Mouse (Mus musculus) frontal cortex, postnatal 36 days (tissue): ENCODE data around the gene Pard3.

Experiments
- DNase-seq, 2 experiments: peaks; one replicate each; pipeline ENCODE4 v3.0.0; 2022; ENCODE audit warnings: low spot score in 2 of 2

Gene Pard3

GRCm38 (mm10) chr8:127437613-127438235 lies 374.0 kb downstream of the Pard3 start:
- no peak for DNase-seq

DNA sequence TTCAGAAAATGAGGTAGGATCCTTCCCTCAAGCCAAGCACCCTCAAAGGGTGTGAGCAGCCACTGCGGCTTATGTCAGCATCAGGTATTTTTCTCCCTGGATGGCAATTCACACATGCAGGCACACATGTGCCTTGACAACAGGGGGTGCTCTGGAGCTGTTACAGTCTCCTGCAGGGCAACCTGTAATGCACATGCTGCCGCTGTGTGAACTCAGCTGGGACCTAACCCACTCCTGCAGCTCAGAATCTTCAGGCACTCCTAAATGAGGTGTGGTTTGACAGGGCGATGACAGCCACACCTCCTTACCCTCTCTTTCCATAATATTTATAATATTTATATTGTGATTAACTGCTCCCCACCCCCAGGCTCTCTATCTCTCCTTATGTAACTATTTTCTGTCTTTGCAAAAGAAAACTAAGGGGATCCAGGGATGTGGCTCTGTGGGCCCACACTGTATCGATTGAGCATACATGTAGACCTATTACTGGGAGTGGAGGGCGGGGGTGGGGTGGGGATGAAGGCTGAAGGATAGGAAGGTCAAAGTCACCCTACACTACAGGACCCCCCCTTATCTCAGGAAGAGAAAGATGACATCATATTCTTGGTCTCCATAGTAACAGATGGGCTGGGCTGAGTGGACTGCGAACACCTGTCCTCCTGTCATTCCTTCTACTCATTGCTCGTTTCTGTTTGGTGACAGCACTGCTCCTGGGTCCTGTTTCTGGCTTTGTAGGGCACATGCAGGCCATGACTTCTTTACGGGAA lies 375.1 kb downstream of the Pard3 start:
- DNase-seq: peak; percentile 27 to 51

DNA sequence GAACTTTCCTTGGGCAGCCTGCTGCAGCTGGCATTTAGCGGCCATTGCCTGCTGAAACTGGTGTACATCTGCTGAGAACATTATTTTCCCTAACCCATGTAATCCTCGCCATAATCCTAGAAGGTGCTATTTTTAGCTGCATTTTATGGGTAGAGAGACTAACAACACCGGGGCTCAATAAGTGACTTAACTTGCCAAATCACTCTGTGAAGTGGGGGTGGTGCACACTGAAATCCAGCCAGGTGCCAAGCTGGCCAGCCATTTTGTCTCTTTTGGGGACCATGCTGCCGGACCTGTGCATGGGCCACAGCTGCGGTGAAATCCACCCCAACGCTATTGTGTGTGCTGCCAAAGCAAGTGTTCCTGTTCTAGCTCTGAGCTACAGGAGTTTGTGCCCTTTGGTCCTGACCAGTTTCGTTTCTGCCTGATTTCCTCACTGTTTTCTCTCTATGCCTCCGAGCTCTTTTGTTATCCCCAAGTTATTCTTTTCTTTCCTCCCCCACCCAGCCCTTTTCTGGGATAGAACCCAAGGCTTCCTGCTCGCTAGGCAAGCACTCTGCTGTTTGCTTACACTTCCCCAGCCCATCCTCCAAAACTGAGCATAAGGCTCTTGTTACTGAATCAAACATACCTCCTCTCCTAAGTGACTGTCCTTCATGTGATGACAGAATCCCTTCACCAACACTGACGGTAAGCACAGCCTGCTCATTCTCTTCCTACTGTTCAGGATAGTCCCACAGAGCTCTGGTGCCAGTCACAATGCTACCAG lies 375.9 kb downstream of the Pard3 start:
- DNase-seq: peak; percentile 24 to 28

DNA sequence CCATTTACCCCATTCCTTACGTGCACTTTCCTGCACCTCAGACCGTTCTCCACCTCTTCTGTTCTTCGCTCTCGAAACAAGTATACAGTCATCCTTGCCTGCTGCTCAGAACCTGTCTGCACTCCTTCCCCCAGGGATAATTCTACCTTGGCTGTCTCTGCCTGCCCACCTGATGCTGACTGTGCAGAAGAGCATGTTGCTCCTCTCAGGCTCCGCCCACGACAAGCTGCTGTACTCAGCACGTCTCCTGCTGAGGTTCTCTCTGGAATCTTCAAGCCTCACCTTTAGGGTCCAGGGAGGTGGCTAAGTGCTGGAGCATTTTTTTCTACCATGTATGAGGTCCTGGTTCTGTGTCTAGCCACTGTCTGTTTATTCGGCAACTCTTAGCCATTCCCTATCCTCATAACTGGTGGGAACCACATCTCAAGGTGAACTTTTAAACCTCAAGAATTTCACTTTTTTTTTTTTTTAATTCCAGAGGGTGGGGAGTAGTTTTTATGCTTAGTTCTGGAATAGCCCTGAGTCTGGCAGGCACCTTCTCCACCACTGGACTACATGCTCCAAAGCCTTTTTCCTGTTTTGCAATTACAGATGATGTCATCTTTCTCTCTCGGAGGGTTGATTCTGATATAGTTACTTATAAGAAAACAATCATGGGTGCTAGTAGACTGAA lies 376.6 kb downstream of the Pard3 start:
- DNase-seq: peak in 1 of 2 experiments; percentile 21

GRCm38 (mm10) chr8:127440834-127441485 lies 377.3 kb downstream of the Pard3 start:
- DNase-seq: no peak

DNA sequence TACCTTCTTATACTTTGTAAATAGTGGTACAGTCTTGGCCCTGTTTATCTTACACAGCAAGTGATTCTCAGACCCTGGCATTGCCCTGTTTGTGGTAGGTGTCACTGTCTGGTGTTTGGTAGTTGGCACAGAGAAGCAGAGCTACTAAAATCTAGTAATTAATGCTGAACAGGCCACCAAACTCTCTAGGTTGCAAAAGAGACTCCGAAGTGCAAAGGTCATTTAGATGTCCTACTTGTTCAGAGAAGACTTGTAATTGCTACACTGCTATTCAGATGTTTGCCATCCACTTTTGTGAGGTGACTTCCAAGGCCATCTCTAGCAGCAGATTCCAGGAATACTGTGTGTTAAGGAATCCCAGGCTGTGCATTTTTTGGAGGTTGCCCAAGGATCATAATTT lies 383.7 kb downstream of the Pard3 start:
- DNase-seq: no peak

GRCm38 (mm10) chr8:127449066-127449840 lies 385.6 kb downstream of the Pard3 start:
- no peak for DNase-seq

DNA sequence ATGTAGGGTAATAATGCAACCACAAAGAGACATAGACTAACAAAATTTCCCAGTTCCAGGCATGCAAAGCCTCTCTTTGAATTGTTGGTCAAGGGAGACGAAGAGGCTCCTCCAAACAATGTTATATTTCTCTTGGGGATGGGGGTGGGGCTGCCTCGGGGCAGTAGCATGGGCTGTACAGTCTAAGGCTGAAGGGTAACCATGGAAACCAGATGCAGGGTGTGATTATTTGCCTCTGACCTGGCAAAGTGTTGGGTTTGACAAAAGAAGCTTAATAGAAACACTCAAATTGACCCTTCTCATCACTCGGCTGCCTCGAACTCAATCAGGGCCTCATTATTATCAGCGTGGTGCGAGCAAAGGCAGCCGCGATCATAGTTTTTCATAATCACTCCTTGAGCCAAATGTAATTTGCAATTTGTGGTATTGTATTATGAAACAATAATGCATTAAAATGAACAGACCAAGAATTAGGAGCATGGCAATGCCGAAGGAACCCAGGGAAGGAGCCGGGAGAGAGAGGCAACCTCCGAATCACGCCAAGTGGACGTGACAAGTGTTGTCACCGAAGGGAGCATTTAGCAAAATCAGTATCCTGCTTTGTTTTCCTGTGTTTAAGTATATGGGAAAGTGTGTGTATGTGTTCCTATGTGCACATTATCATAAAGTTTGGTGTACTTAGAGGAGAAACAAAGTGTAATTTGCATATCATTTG lies 387.4 kb downstream of the Pard3 start:
- no peak for DNase-seq

GRCm38 (mm10) chr8:127452364-127452763 lies 388.7 kb downstream of the Pard3 start:
- no peak for DNase-seq

GRCm38 (mm10) chr8:127457901-127458300 lies 394.2 kb downstream of the Pard3 start:
- no peak for DNase-seq

DNA sequence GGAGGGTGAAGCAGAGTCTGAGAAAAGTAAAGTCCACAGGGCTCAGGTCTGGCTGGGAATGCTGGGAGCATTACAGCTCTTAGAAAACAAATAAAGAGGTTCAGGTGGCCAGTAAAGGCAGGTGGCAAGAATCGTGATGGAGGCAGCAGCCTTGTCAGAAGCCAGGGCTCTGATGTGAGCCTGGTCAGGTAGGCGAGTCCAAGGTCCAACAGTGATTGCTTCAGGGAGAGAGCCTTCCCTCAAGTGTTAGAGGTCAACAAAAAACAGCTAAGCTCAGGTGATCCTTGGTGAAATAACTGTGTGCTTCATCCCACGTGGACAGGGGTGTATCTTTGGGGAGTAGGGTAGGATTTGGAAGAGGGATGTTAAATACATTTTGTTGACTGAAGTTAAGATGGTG lies 397.5 kb downstream of the Pard3 start:
- no peak for DNase-seq

GRCm38 (mm10) chr8:127462378-127462935 lies 398.8 kb downstream of the Pard3 start:
- DNase-seq: no peak

DNA sequence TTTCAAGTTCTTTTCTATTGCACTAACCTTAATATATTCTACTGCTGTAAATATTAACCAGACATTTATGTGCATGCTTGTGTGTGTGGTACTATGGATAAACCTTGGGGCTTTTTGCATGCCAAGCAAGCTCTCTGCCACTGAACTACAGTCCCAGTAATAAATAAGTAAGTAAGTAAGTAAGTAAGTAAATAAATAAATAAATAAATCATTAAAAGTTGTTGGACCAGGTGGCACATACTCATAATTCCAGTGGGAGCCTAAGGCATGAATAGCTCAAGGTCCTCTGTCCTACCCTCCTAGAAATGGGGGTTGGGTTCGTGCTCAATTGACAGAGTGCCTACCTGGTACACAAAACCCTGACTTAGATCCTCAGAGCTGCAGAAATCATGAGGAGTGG lies 400.6 kb downstream of the Pard3 start:
- DNase-seq: no peak

- DNase-seq: no peak
These were observed 408.5 kb downstream of the Pard3 start for GRCm38 (mm10) chr8:127472204-127472603.

- peak; percentile 9 to 38 for DNase-seq
These were observed 416.3 kb downstream of the Pard3 start for GRCm38 (mm10) chr8:127480003-127480402.

DNA sequence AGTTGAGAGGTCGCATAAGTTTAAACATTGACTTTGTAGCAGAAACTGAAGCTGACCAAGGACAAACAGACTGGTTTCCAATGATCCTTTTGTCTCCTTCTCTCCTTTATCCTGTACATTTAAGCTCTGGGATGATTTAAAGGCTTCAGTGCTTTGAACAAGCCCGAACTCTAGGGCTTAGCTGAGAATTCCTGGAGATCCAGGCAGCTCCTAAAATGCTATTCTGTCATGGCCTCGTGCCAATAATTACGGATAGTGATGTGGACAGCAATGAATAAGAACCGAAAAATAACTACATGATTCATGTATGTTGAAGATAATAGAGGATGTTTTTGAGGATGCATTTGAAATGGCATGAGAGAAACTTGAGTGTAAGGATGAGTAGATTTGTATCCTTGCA lies 421.9 kb downstream of the Pard3 start:
- DNase-seq: no peak

DNA sequence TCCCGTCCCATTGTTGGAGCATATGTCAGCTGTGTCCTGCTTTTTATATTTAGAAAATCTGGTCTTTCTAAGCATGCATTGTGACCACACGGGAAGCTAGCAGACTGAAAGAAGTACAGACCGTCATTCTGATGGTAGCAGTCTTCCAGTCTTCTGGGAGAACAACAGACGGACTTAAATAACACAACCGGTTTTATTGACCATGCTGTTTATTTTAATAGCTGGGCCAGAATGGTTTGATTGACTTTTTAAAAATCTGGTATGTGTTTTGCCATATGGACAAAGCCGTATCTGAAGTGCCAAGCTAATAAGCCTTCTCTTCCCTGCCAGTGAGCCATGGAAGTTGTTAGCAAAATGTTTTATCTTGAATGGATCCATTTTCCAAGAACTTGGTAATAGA lies 428.3 kb downstream of the Pard3 start:
- DNase-seq: no peak

GRCm38 (mm10) chr8:127495226-127495780 lies 431.6 kb downstream of the Pard3 start:
- DNase-seq: no peak

GRCm38 (mm10) chr8:127498997-127499719 lies 435.5 kb downstream of the Pard3 start:
- DNase-seq: no peak
